In genomic region chr9:110999056-110999455, GRCm38 (mm10) we compare ENCODE assay signal across 27 mouse cellular contexts. TPM values are rescaled to one million over a fixed set of nuclear protein-coding genes. Genes with fewer than 3 reads are reported as not detected.
DNase-seq lines count a peak whose midpoint lies in the region; ATAC-seq and TF ChIP-seq lines count a peak whose summit lies in the region.
"Had no signal": no experiment of that assay in that cellular context is flagged by ENCODE, and none has a peak within 500 bp of the region (broad histone marks: within the 10 kb centered on the region; RNA-seq: fewer than 3 reads in every experiment).

No protein-coding gene starts in this region.

- no peak for TF ChIP-seq EP300 in heart, adult 2 months (IDR thresholded peaks at IDR 0.05; ENCODE audit: insufficient read depth, low read depth, low read length)

- DNase-seq in heart, adult 2 months, result no peak
- peak; percentile 62 to 74 for DNase-seq in lung, adult 18-20 months
- DNase-seq in lung, adult 2 months, result no peak
- no peak for DNase-seq in layer of hippocampus, adult 11-12 months (ENCODE audit: low spot score)
- DNase-seq in thymus, postnatal 36 days, result no peak
- DNase-seq: adrenal gland, adult 8-10 months; cerebellum, adult 18-20 months; cerebellum, postnatal 25 days; forebrain, postnatal 0 days; layer of hippocampus, postnatal 36 days; right cerebral cortex, adult 18-20 months had no signal

- H3K9me3 ChIP-seq in heart, embryonic 12.5 days (replicated peaks), result no peaks in the 10 kb centered on the region
- no peaks in the 10 kb centered on the region for H3K9me3 ChIP-seq in lung, embryonic 16.5 days (ENCODE audit: control insufficient read depth, low read length)
- H3K9me3 ChIP-seq: forebrain, embryonic 10.5 days; G1E; limb, embryonic 13.5 days; midbrain, embryonic 13.5 days; neural tube, embryonic 12.5 days; stomach, embryonic 15.5 days had no signal

- H3K4me2 ChIP-seq in heart, embryonic 12.5 days, result no peak overlapping the region
- H3K4me2 ChIP-seq in lung, embryonic 16.5 days (ENCODE audit: low read depth, low read length), result no peak overlapping the region
- H3K4me2 ChIP-seq: limb, embryonic 13.5 days; midbrain, embryonic 13.5 days; neural tube, embryonic 12.5 days; stomach, embryonic 15.5 days had no signal

- peaks cover 13% of the 10 kb centered on the region for H3K4me1 ChIP-seq in heart, adult 2 months (ENCODE audit: control insufficient read depth, insufficient read depth, low read length)
- H3K4me1 ChIP-seq in heart, embryonic 12.5 days (replicated peaks), result 0 out of 2 replicates have a peak, but pooled peaks cover 9% of the 10 kb centered on the region
- H3K4me1 ChIP-seq in lung, adult 2 months (ENCODE audit: control insufficient read depth, insufficient read depth, low read length), result peaks cover 7% of the 10 kb centered on the region; the same call in 1 of the 2 replicates
- peaks cover 6% of the 10 kb centered on the region; the same call in 1 of the 2 replicates for H3K4me1 ChIP-seq in lung, embryonic 16.5 days (replicated peaks; ENCODE audit: control insufficient read depth, insufficient read depth, low read length)
- H3K4me1 ChIP-seq: limb, embryonic 13.5 days; neural tube, embryonic 12.5 days had no signal

- H3K79me2 ChIP-seq in heart, adult 2 months (replicated peaks; ENCODE audit: control insufficient read depth, insufficient read depth, low read length), result no peaks in the 10 kb centered on the region
- no peaks in the 10 kb centered on the region for H3K79me2 ChIP-seq in macrophage (ENCODE audit: inconsistent target)

- intact Hi-C loops in heart, adult 2 months (cut with DNase I), result loop anchor here (5.0 kb wide), 2 partner anchors 77 to 253 kb away; no protein-coding TSS in a partner anchor

- 73% methylated on average over 2 of the region's 2 CpGs for WGBS in heart, adult 2 months
- 90% methylated on average over 2 of the region's 2 CpGs for WGBS in heart, embryonic 12.5 days
- 33% methylated on average over 2 of the region's 2 CpGs for WGBS in lung, adult 2 months
- 68% methylated on average over 2 of the region's 2 CpGs for WGBS in lung, embryonic 16.5 days
- 50% methylated on average over 2 of the region's 2 CpGs for WGBS in macrophage (ENCODE audit: missing documents)

- H3K4me3 ChIP-seq in heart, adult 2 months, result no peak overlapping the region
- H3K4me3 ChIP-seq in heart, embryonic 12.5 days, result no peak overlapping the region
- no peak overlapping the region for H3K4me3 ChIP-seq in lung, adult 2 months (replicated peaks; ENCODE audit: extremely low read depth, low read depth, low read length)
- H3K4me3 ChIP-seq in lung, embryonic 16.5 days (ENCODE audit: low read length), result no peak overlapping the region
- no peak overlapping the region for H3K4me3 ChIP-seq in macrophage (ENCODE audit: inconsistent target)
- H3K4me3 ChIP-seq: forebrain, embryonic 10.5 days; layer of hippocampus, adult 2 months; limb, embryonic 13.5 days; midbrain, embryonic 13.5 days; neural tube, embryonic 12.5 days; stomach, embryonic 15.5 days had no signal

- no peak for TF ChIP-seq CTCF in heart, adult 2 months (IDR thresholded peaks at IDR 0.05)
- no peak for TF ChIP-seq CTCF in lung, adult 2 months (IDR thresholded peaks at IDR 0.05; ENCODE audit: insufficient read depth, low read length)

- TF ChIP-seq POLR2A in heart, adult 2 months (IDR thresholded peaks at IDR 0.05; ENCODE audit: insufficient read depth, low read depth, low read length), result no peak
- no peak for TF ChIP-seq POLR2A in lung, adult 2 months (IDR thresholded peaks at IDR 0.05; ENCODE audit: borderline replicate concordance, extremely low read depth, low read depth, low read length)

- H3K27me3 ChIP-seq in heart, adult 2 months (ENCODE audit: control insufficient read depth, insufficient read depth, low read length), result no peaks in the 10 kb centered on the region
- H3K27me3 ChIP-seq in heart, embryonic 12.5 days (replicated peaks), result no peaks in the 10 kb centered on the region
- no peaks in the 10 kb centered on the region for H3K27me3 ChIP-seq in lung, embryonic 16.5 days (ENCODE audit: control insufficient read depth, insufficient read depth, low read depth, low read length)
- H3K27me3 ChIP-seq: limb, embryonic 13.5 days; midbrain, embryonic 13.5 days; neural tube, embryonic 12.5 days; stomach, embryonic 15.5 days had no signal

- H3K9ac ChIP-seq in heart, adult 2 months (ENCODE audit: low read depth, low read length), result no peak overlapping the region
- H3K9ac ChIP-seq in heart, embryonic 12.5 days, result no peak overlapping the region
- H3K9ac ChIP-seq in lung, embryonic 16.5 days (ENCODE audit: low read length), result no peak overlapping the region
- H3K9ac ChIP-seq: forebrain, postnatal 0 days; limb, embryonic 13.5 days; liver, embryonic 14.5 days; midbrain, embryonic 13.5 days; neural tube, embryonic 12.5 days; stomach, embryonic 15.5 days had no signal

- H3K36me3 ChIP-seq in heart, adult 2 months (ENCODE audit: control insufficient read depth, insufficient read depth, low read length), result no peaks in the 10 kb centered on the region
- H3K36me3 ChIP-seq in heart, embryonic 12.5 days, result no peaks in the 10 kb centered on the region
- H3K36me3 ChIP-seq in lung, embryonic 16.5 days (ENCODE audit: control insufficient read depth, insufficient read depth, low read length), result no peaks in the 10 kb centered on the region
- H3K36me3 ChIP-seq in macrophage (ENCODE audit: inconsistent target), result no peaks in the 10 kb centered on the region
- H3K36me3 ChIP-seq: forebrain, embryonic 10.5 days; G1E; limb, embryonic 13.5 days; midbrain, embryonic 13.5 days; neural tube, embryonic 12.5 days; stomach, embryonic 15.5 days had no signal

- ATAC-seq in heart, embryonic 12.5 days (ENCODE audit: insufficient number of reproducible peaks, low FRiP score), result no peak
- ATAC-seq in lung, embryonic 16.5 days (ENCODE audit: low read depth), result no peak
- ATAC-seq: forebrain, postnatal 0 days; midbrain, embryonic 13.5 days had no signal

- peak overlapping the region; percentile 47 for H3K27ac ChIP-seq in heart, adult 2 months
- H3K27ac ChIP-seq in heart, embryonic 12.5 days (ENCODE audit: poor library complexity, severe bottlenecking), result no peak overlapping the region
- H3K27ac ChIP-seq in lung, embryonic 16.5 days (ENCODE audit: low read length), result peak overlapping the region; percentile 52
- 0 out of 2 replicates have a peak overlapping the region, but pooled peaks have one; percentile 2 for H3K27ac ChIP-seq in macrophage
- H3K27ac ChIP-seq: forebrain, embryonic 10.5 days; kidney, postnatal 0 days; layer of hippocampus, adult 2 months; limb, embryonic 13.5 days; liver, embryonic 14.5 days; midbrain, embryonic 13.5 days; neural tube, embryonic 12.5 days; stomach, embryonic 15.5 days had no signal

RNA-seq across cellular contexts. Expression of gene Rtp3, which starts 8.7 kb away (rescaled TPM):
- total RNA-seq in heart, adult 2 months (2021), result 1 to 10 TPM; 3.5 to 3.8 TPM
- 7.9 and 12.4 TPM in 2 replicates for polyA plus RNA-seq in heart, adult 2 months (2012; rRNA removed)
- polyA plus RNA-seq in heart, embryonic 12.5 days (2016; fragmentation: Nextera tagmentation; extraction: Ambion mirVana), result 0.09 TPM in 1 of 2 replicates, not detected in the other
- polyA plus RNA-seq in lung, adult 2 months (2012; rRNA removed), result 26.7 and 29.0 TPM in 2 replicates
- 1.4 and 1.9 TPM in 2 replicates for polyA plus RNA-seq in lung, embryonic 16.5 days (2015; fragmentation: Nextera tagmentation; extraction: Ambion mirVana)
- not detected for total RNA-seq in macrophage (2018; cell fraction: chromatin; rRNA removed)
- total RNA-seq in macrophage (2018; cell fraction: cytosol; rRNA removed), result not detected
- total RNA-seq in macrophage (2018; cell fraction: nucleus; rRNA removed), result not detected
- polyA plus RNA-seq in macrophage (2018), result not detected in 3 replicates
- total RNA-seq: forebrain, postnatal 0 days; hematopoietic stem cell, adult 5-6 weeks; megakaryocyte, adult 5-6 weeks had no signal
- polyA plus RNA-seq: forebrain, embryonic 10.5 days; forebrain, postnatal 0 days; G1E; limb, embryonic 13.5 days; midbrain, embryonic 13.5 days; neural tube, embryonic 12.5 days had no signal

RNA-seq across cellular contexts. Expression of gene Ltf, which starts 20.0 kb away (rescaled TPM):
- not detected for total RNA-seq in heart, adult 2 months (2021)
- 0.32 and 20.1 TPM in 2 replicates for polyA plus RNA-seq in heart, adult 2 months (2012; rRNA removed)
- 0.72 and 1.3 TPM in 2 replicates for polyA plus RNA-seq in heart, embryonic 12.5 days (2016; fragmentation: Nextera tagmentation; extraction: Ambion mirVana)
- 8.1 and 20.3 TPM in 2 replicates for polyA plus RNA-seq in lung, adult 2 months (2012; rRNA removed)
- 3.2 and 5.4 TPM in 2 replicates for polyA plus RNA-seq in lung, embryonic 16.5 days (2015; fragmentation: Nextera tagmentation; extraction: Ambion mirVana)
- 1 to 10 TPM in 3 of 26 experiments, under 1 TPM in 2, not detected in 21; 0.55 to 4.6 (median 1.3) TPM for total RNA-seq in macrophage (2018; cell fraction: chromatin; rRNA removed)
- total RNA-seq in macrophage (2018; cell fraction: cytosol; rRNA removed), result 1 to 10 TPM in 13 of 26 experiments, under 1 TPM in 12, not detected in 1; 0.11 to 7.7 (median 1.1) TPM
- total RNA-seq in macrophage (2018; cell fraction: nucleus; rRNA removed), result 10 to 100 TPM in 1 of 26 experiments, 1 to 10 TPM in 19, under 1 TPM in 4, not detected in 2; 0.24 to 10.7 (median 2.4) TPM
- 1.6 to 15.3 TPM (median 4.9 TPM) in 3 replicates for polyA plus RNA-seq in macrophage (2018)
- total RNA-seq: layer of hippocampus, adult 2 months had no signal
- polyA plus RNA-seq: forebrain, embryonic 10.5 days; G1E had no signal

RNA-seq across cellular contexts. Expression of gene Lrrc2, which starts 47.7 kb away (rescaled TPM):
- 100 to 1,000 TPM; 223 to 289 TPM for total RNA-seq in heart, adult 2 months (2021)
- 57.3 and 69.4 TPM in 2 replicates for polyA plus RNA-seq in heart, adult 2 months (2012; rRNA removed)
- polyA plus RNA-seq in heart, embryonic 12.5 days (2016; fragmentation: Nextera tagmentation; extraction: Ambion mirVana), result 1.3 and 1.5 TPM in 2 replicates
- polyA plus RNA-seq in lung, adult 2 months (2012; rRNA removed), result 0.38 and 0.84 TPM in 2 replicates
- polyA plus RNA-seq in lung, embryonic 16.5 days (2015; fragmentation: Nextera tagmentation; extraction: Ambion mirVana), result 0.83 and 1.1 TPM in 2 replicates
- not detected for total RNA-seq in macrophage (2018; cell fraction: chromatin; rRNA removed)
- under 1 TPM in 3 of 26 experiments, not detected in 23; 0.03 to 0.05 (median 0.04) TPM for total RNA-seq in macrophage (2018; cell fraction: cytosol; rRNA removed)
- total RNA-seq in macrophage (2018; cell fraction: nucleus; rRNA removed), result not detected
- not detected in 3 replicates for polyA plus RNA-seq in macrophage (2018)
- polyA plus RNA-seq: G1E; limb, embryonic 13.5 days; stomach, embryonic 15.5 days had no signal

RNA-seq across cellular contexts. Expression of gene Tdgf1, which starts 53.1 kb away (rescaled TPM):
- total RNA-seq in heart, adult 2 months (2021), result not detected
- not detected in 2 replicates for polyA plus RNA-seq in heart, adult 2 months (2012; rRNA removed)
- not detected in 2 replicates for polyA plus RNA-seq in heart, embryonic 12.5 days (2016; fragmentation: Nextera tagmentation; extraction: Ambion mirVana)
- polyA plus RNA-seq in lung, adult 2 months (2012; rRNA removed), result 0.88 and 1.0 TPM in 2 replicates
- polyA plus RNA-seq in lung, embryonic 16.5 days (2015; fragmentation: Nextera tagmentation; extraction: Ambion mirVana), result not detected in 2 replicates
- 10 to 100 TPM in 1 of 26 experiments, 1 to 10 TPM in 10, under 1 TPM in 2, not detected in 13; 0.92 to 21.6 (median 3.6) TPM for total RNA-seq in macrophage (2018; cell fraction: chromatin; rRNA removed)
- 1 to 10 TPM in 1 of 26 experiments, under 1 TPM in 9, not detected in 16; 0.07 to 1.1 (median 0.23) TPM for total RNA-seq in macrophage (2018; cell fraction: cytosol; rRNA removed)
- total RNA-seq in macrophage (2018; cell fraction: nucleus; rRNA removed), result 10 to 100 TPM in 5 of 26 experiments, 1 to 10 TPM in 8, under 1 TPM in 1, not detected in 12; 0.29 to 24.7 (median 5.8) TPM
- polyA plus RNA-seq in macrophage (2018), result not detected in 3 replicates
- total RNA-seq: forebrain, postnatal 0 days; gastrocnemius, adult 18-20 months; hematopoietic stem cell, adult 5-6 weeks; megakaryocyte, adult 5-6 weeks had no signal
- polyA plus RNA-seq: G1E; heart, embryonic 16.5 days; kidney, postnatal 0 days; liver, embryonic 14.5 days; midbrain, embryonic 13.5 days; neural tube, embryonic 12.5 days; stomach, embryonic 15.5 days had no signal

RNA-seq across cellular contexts. Expression of gene Ccrl2, which starts 58.3 kb away (rescaled TPM):
- total RNA-seq in heart, adult 2 months (2021), result 10 to 100 TPM in 1 of 2 experiments, 1 to 10 TPM in 1; 7.5 to 16.3 TPM
- 16.0 and 20.1 TPM in 2 replicates for polyA plus RNA-seq in heart, adult 2 months (2012; rRNA removed)
- polyA plus RNA-seq in heart, embryonic 12.5 days (2016; fragmentation: Nextera tagmentation; extraction: Ambion mirVana), result 3.9 and 4.4 TPM in 2 replicates
- 43.9 and 51.2 TPM in 2 replicates for polyA plus RNA-seq in lung, adult 2 months (2012; rRNA removed)
- 6.7 and 8.2 TPM in 2 replicates for polyA plus RNA-seq in lung, embryonic 16.5 days (2015; fragmentation: Nextera tagmentation; extraction: Ambion mirVana)
- 100 to 1,000 TPM in 13 of 26 experiments, 10 to 100 TPM in 12, 1 to 10 TPM in 1; 4.7 to 335 (median 104) TPM for total RNA-seq in macrophage (2018; cell fraction: chromatin; rRNA removed)
- 100 to 1,000 TPM in 18 of 26 experiments, 10 to 100 TPM in 8; 20.3 to 945 (median 250) TPM for total RNA-seq in macrophage (2018; cell fraction: cytosol; rRNA removed)
- 100 to 1,000 TPM in 20 of 26 experiments, 10 to 100 TPM in 6; 11.1 to 700 (median 492) TPM for total RNA-seq in macrophage (2018; cell fraction: nucleus; rRNA removed)
- polyA plus RNA-seq in macrophage (2018), result 9.4 to 36.5 TPM (median 19.8 TPM) in 3 replicates

Comparison
In these comparisons a context has a peak if more than half of its experiments do, and no peak if none do; other contexts are left out.
1. DNase-seq: peak in lung, adult 18-20 months (2 of 2); none in heart, adult 2 months (0 of 2), lung, adult 2 months (single experiment), layer of hippocampus, adult 11-12 months (single experiment) and thymus, postnatal 36 days (0 of 2).
2. RNA of gene Lrrc2, which starts 47.7 kb away (polyA plus RNA-seq): 57.3 to 69.4 TPM in heart, adult 2 months; 1.3 to 1.5 TPM in heart, embryonic 12.5 days, 0.38 to 0.84 TPM in lung, adult 2 months, 0.83 to 1.1 TPM in lung, embryonic 16.5 days and not detected in macrophage; every median in the first group is over 10 times any median in the second.